Mouse (Mus musculus) intestine, embryonic 15.5 days (tissue): ENCODE data around the gene Il5. TPM values are rescaled to one million over a fixed set of nuclear protein-coding genes. Genes with fewer than 3 reads are reported as not detected.

ENCODE experiments used
- ATAC-seq: fragments of 200-750 bp; cut with Nextera tagmentation; 2 replicates; pipeline ENCODE4 v1.8.0; 2017; ENCODE audit warnings: moderate TSS enrichment, moderate library complexity
- H3K27ac ChIP-seq: fragments of 300-500 bp; sonication (generic); 2 replicates; pipeline ENCODE4 v1.5.1; 2015; ENCODE audit warnings: mild to moderate bottlenecking, inconsistent platforms
- H3K27me3 ChIP-seq: fragments of 300-500 bp; sonication (generic); replicated peaks from 2 replicates; pipeline ENCODE4 v1.6.1; 2015; ENCODE audit warnings: inconsistent platforms
- H3K36me3 ChIP-seq: fragments of 300-500 bp; sonication (generic); 2 replicates; pipeline ENCODE4 v1.6.1; 2015; ENCODE audit warnings: inconsistent platforms
- H3K4me1 ChIP-seq: fragments of 300-500 bp; sonication (generic); replicated peaks from 2 replicates; pipeline ENCODE4 v1.6.1; 2015; ENCODE audit warnings: inconsistent platforms
- H3K4me2 ChIP-seq: fragments of 300-500 bp; sonication (generic); replicated peaks from 2 replicates; pipeline ENCODE4 v1.6.1; 2015; ENCODE audit warnings: mild to moderate bottlenecking, inconsistent platforms
- H3K4me3 ChIP-seq: fragments of 300-500 bp; sonication (generic); replicated peaks from 2 replicates; pipeline ENCODE4 v1.5.1; 2015; ENCODE audit warnings: inconsistent platforms
- H3K9ac ChIP-seq: fragments of 300-500 bp; sonication (generic); 2 replicates; pipeline ENCODE4 v1.6.1; 2015; ENCODE audit warnings: inconsistent platforms
- H3K9me3 ChIP-seq: fragments of 300-500 bp; sonication (generic); 2 replicates; pipeline ENCODE4 v1.6.1; 2016; ENCODE audit warnings: inconsistent platforms
- WGBS: fragments of 180-500 bp; shearing (Covaris S2); methylation state at CpG from one replicate; pipeline ENCODE4 v1.1.7; 2015; 5-methylcytosine and 5-hydroxymethylcytosine counted together
- polyA plus RNA-seq: library from polyadenylated mRNA; unstranded; fragments of >200 nt; fragmentation: Nextera tagmentation; extraction: Ambion mirVana; gene quantifications from 2 replicates; pipeline ENCODE4 v1.2.1, GENCODE M21; 2015

The Il5 gene
- polyA plus RNA-seq, result not detected in 2 replicates

GRCm38 (mm10) chr11:53720715-53721114 lies at the start of gene Il5:
Gene Il5, plus strand, starts transcription at chr11:53720794.
- H3K9ac ChIP-seq, result no peak within 1 kb of the TSS
- no peak within 1 kb of the TSS for H3K4me3 ChIP-seq
- H3K9me3 ChIP-seq, result no peaks in the 10 kb centered on the region
- H3K4me2 ChIP-seq, result no peak within 1 kb of the TSS
- H3K4me1 ChIP-seq, result no peaks in the 10 kb centered on the region
- H3K27ac ChIP-seq, result no peak within 1 kb of the TSS
- 81% methylated on average over 6 of the region's 6 CpGs for WGBS
- no peaks in the 10 kb centered on the region for H3K27me3 ChIP-seq
- no peak for ATAC-seq
- no peaks in the 10 kb centered on the region for H3K36me3 ChIP-seq

- no peaks in the 10 kb centered on the region for H3K27me3 ChIP-seq
- WGBS, result 96% methylated on average over 4 of the region's 4 CpGs
- no peaks in the 10 kb centered on the region for H3K9me3 ChIP-seq
- H3K9ac ChIP-seq, result no peak overlapping the region
- no peak overlapping the region for H3K4me2 ChIP-seq
- H3K27ac ChIP-seq, result no peak overlapping the region
- ATAC-seq, result no peak
- H3K4me3 ChIP-seq, result no peak overlapping the region
- 0 out of 2 replicates have a peak, but pooled peaks cover 16% of the 10 kb centered on the region for H3K36me3 ChIP-seq
- H3K4me1 ChIP-seq, result no peaks in the 10 kb centered on the region
Measured at GRCm38 (mm10) chr11:53671414-53671813, 49.2 kb upstream of the Il5 start.

GRCm38 (mm10) chr11:53680141-53680540 lies 40.5 kb upstream of the Il5 start:
- Histone ChIP-seq H3K36me3 (0 out of 2 replicates have a peak, but pooled peaks cover 17% of the 10 kb centered on the region), H3K4me1 (no peaks in the 10 kb centered on the region), H3K9me3 (no peaks in the 10 kb centered on the region), H3K4me3 (no peak overlapping the region), H3K4me2 (no peak overlapping the region), H3K9ac (no peak overlapping the region), H3K27me3 (no peaks in the 10 kb centered on the region), H3K27ac (no peak overlapping the region)
- WGBS, result 83% methylated on average over 4 of the region's 4 CpGs
- ATAC-seq, result no peak

GRCm38 (mm10) chr11:53681686-53682085 lies 38.9 kb upstream of the Il5 start:
- H3K4me3 ChIP-seq, result no peak overlapping the region
- no peak overlapping the region for H3K4me2 ChIP-seq
- H3K4me1 ChIP-seq, result no peaks in the 10 kb centered on the region
- H3K9ac ChIP-seq, result no peak overlapping the region
- H3K36me3 ChIP-seq, result 0 out of 2 replicates have a peak, but pooled peaks cover 9% of the 10 kb centered on the region
- no peaks in the 10 kb centered on the region for H3K27me3 ChIP-seq
- no peak overlapping the region for H3K27ac ChIP-seq
- no peaks in the 10 kb centered on the region for H3K9me3 ChIP-seq
- ATAC-seq, result no peak
- 95% methylated on average over 2 of the region's 2 CpGs for WGBS

- H3K4me1 ChIP-seq, result no peaks in the 10 kb centered on the region
- H3K4me2 ChIP-seq, result no peak overlapping the region
- no peaks in the 10 kb centered on the region for H3K9me3 ChIP-seq
- H3K27me3 ChIP-seq, result no peaks in the 10 kb centered on the region
- ATAC-seq, result no peak
- no peak overlapping the region for H3K9ac ChIP-seq
- H3K27ac ChIP-seq, result no peak overlapping the region
- H3K4me3 ChIP-seq, result no peak overlapping the region
- H3K36me3 ChIP-seq, result 0 out of 2 replicates have a peak, but pooled peaks cover 7% of the 10 kb centered on the region
- WGBS, result 65% methylated on average over 2 of the region's 2 CpGs
Measured at GRCm38 (mm10) chr11:53682170-53682569, 38.4 kb upstream of the Il5 start.

GRCm38 (mm10) chr11:53682994-53683530 lies 37.5 kb upstream of the Il5 start:
- 0 out of 2 replicates have a peak, but pooled peaks cover 7% of the 10 kb centered on the region for H3K36me3 ChIP-seq
- no peak overlapping the region for H3K9ac ChIP-seq
- no peaks in the 10 kb centered on the region for H3K4me1 ChIP-seq
- 81% methylated on average over 9 of the region's 9 CpGs for WGBS
- no peak overlapping the region for H3K27ac ChIP-seq
- no peaks in the 10 kb centered on the region for H3K9me3 ChIP-seq
- no peak overlapping the region for H3K4me2 ChIP-seq
- ATAC-seq, result no peak
- H3K27me3 ChIP-seq, result no peaks in the 10 kb centered on the region
- H3K4me3 ChIP-seq, result no peak overlapping the region

- Histone ChIP-seq H3K4me3 (no peak overlapping the region), H3K9ac (no peak overlapping the region), H3K27me3 (no peaks in the 10 kb centered on the region), H3K9me3 (no peaks in the 10 kb centered on the region), H3K27ac (no peak overlapping the region), H3K4me1 (no peaks in the 10 kb centered on the region), H3K4me2 (no peak overlapping the region), H3K36me3 (peaks cover 12% of the 10 kb centered on the region)
- no peak for ATAC-seq
- 67% methylated on average over 10 of the region's 10 CpGs for WGBS
Measured at GRCm38 (mm10) chr11:53691979-53692378, 28.6 kb upstream of the Il5 start.

GRCm38 (mm10) chr11:53698521-53698920 lies 22.1 kb upstream of the Il5 start:
- ATAC-seq, result no peak
- Histone ChIP-seq H3K36me3 (peaks cover 12% of the 10 kb centered on the region; the same call in 1 of the 2 replicates), H3K4me2 (no peak overlapping the region), H3K9ac (no peak overlapping the region), H3K27me3 (no peaks in the 10 kb centered on the region), H3K4me1 (no peaks in the 10 kb centered on the region), H3K4me3 (no peak overlapping the region), H3K9me3 (no peaks in the 10 kb centered on the region), H3K27ac (no peak overlapping the region)
- 90% methylated on average over 2 of the region's 2 CpGs for WGBS

GRCm38 (mm10) chr11:53699351-53699750 lies 21.2 kb upstream of the Il5 start:
- Histone ChIP-seq H3K27ac (no peak overlapping the region), H3K4me1 (no peaks in the 10 kb centered on the region), H3K4me2 (no peak overlapping the region), H3K9ac (no peak overlapping the region), H3K4me3 (no peak overlapping the region), H3K9me3 (no peaks in the 10 kb centered on the region), H3K36me3 (peaks cover 16% of the 10 kb centered on the region; the same call in 1 of the 2 replicates), H3K27me3 (no peaks in the 10 kb centered on the region)
- ATAC-seq, result no peak
- WGBS, result 92% methylated on average over 4 of the region's 4 CpGs

- Histone ChIP-seq H3K9ac (peak overlapping the region; percentile 83), H3K36me3 (peaks cover 6% of the 10 kb centered on the region; the same call in 1 of the 2 replicates), H3K4me2 (peak overlapping the region; percentile 81), H3K9me3 (no peaks in the 10 kb centered on the region), H3K4me3 (peak overlapping the region; percentile 58), H3K27me3 (no peaks in the 10 kb centered on the region), H3K27ac (peak overlapping the region; percentile 92), H3K4me1 (no peaks in the 10 kb centered on the region; the same call in 1 of the 2 replicates)
- 6% methylated on average over 29 of the region's 29 CpGs for WGBS
- peak; percentile 80 for ATAC-seq
Measured at GRCm38 (mm10) chr11:53706236-53706933, 14.2 kb upstream of the Il5 start.

- Histone ChIP-seq H3K9ac (peak within 1 kb of the TSS; percentile 83), H3K4me3 (peak within 1 kb of the TSS; percentile 58), H3K36me3 (peaks cover 5% of the 10 kb centered on the region; the same call in 1 of the 2 replicates), H3K27me3 (no peaks in the 10 kb centered on the region), H3K27ac (peak within 1 kb of the TSS; percentile 92), H3K4me2 (peak within 1 kb of the TSS; percentile 81), H3K9me3 (no peaks in the 10 kb centered on the region), H3K4me1 (no peaks in the 10 kb centered on the region; the same call in 1 of the 2 replicates)
- 3% methylated on average over 55 of the region's 55 CpGs for WGBS
- ATAC-seq, result peak; percentile 99
Measured at GRCm38 (mm10) chr11:53706934-53707717, 13.5 kb upstream of the Il5 start, which contains the start of gene Rad50. Gene Rad50, minus strand, starts transcription at chr11:53707319.

GRCm38 (mm10) chr11:53707718-53708009 lies 12.9 kb upstream of the Il5 start:
- Histone ChIP-seq H3K27ac (0 out of 2 replicates have a peak overlapping the region, but pooled peaks have one; percentile 92), H3K36me3 (peaks cover 5% of the 10 kb centered on the region; the same call in 1 of the 2 replicates), H3K4me3 (peak overlapping the region; percentile 58), H3K4me1 (no peaks in the 10 kb centered on the region; the same call in 1 of the 2 replicates), H3K9ac (no peak overlapping the region), H3K4me2 (peak overlapping the region; percentile 81), H3K27me3 (no peaks in the 10 kb centered on the region), H3K9me3 (no peaks in the 10 kb centered on the region)
- WGBS, result 75% methylated on average over 3 of the region's 3 CpGs
- no peak for ATAC-seq
